Mouse (Mus musculus) gastrocnemius, postnatal 4 days (tissue): ENCODE measurements around the gene Ptpre. TPM values are rescaled to one million over a fixed set of nuclear protein-coding genes. Genes with fewer than 3 reads are reported as not detected.
A peak's percentile ranks its signal among the peaks of the same experiment; 100 is the strongest.
"Not testable (repeated sequence)": the region's sequence is repeated elsewhere in the genome, so short reads cannot be mapped to it uniquely, and the experiment has no call there.

Experiments used
- DNase-seq, 2 experiments: peaks; one replicate each; pipeline ENCODE4 v3.0.0; 2021 to 2022; ENCODE audit warnings: low spot score in 2 of 2, mixed read lengths in 2 of 2
- long read RNA-seq, 2 experiments: library from polyadenylated mRNA; stranded (forward); transcript quantifications; one replicate each; pipeline ENCODE4 v2.0.0; 2021
- total RNA-seq, 2 experiments: library from RNA; stranded (reverse); gene quantifications; 2 replicates each; pipeline ENCODE4 v1.2.3; 2021

The Ptpre gene
- 10 to 100 TPM in 1 of 2 experiments, 1 to 10 TPM in 1; 9.2 to 10.3 TPM for total RNA-seq
- long read RNA-seq, experiment 1, full-length matches to known transcripts, result 7 of 13 reads
- long read RNA-seq, experiment 1, partial matches to known transcripts, result 0 of 13 reads
- long read RNA-seq, experiment 1, other reads (novel, unspliced or antisense), result 6 of 13 reads
- long read RNA-seq, experiment 2, full-length matches to known transcripts, result 7 of 15 reads
- long read RNA-seq, experiment 2, partial matches to known transcripts, result 3 of 15 reads
- long read RNA-seq, experiment 2, other reads (novel, unspliced or antisense), result 5 of 15 reads

GRCm38 (mm10) chr7:135537341-135537901, at the start of gene Ptpre:
Gene Ptpre, plus strand, starts transcription at chr7:135537481.
- peak; percentile 80 to 88 for DNase-seq

DNA sequence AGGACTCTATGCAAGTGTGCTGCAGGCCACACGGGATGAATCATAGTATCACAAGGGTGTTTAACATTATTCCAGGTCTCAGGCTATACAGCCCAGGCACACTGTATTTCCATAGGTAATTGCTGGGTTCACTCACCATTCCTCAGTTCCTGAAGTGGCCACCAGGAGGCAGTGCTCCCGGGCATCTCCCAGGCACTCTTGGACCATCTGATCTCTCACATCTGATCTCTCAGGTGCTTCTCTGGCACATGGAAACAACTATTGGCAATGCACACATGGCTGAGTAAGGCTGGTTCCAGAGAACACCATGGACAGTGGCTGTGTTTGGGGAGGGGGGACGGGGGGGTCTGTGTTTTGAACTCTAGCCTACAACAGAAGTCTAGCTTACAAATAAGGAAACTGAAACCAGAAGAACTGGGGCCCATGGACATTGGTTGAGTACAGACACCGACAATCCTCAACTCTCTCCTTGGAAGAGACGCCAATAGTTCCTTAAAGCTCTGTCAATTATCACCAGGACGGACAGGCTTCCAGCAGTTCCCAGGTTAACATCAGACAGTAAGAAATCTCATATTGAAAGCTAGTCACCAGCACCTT, 49.0 kb upstream of the Ptpre start:
- no peak for DNase-seq

DNA sequence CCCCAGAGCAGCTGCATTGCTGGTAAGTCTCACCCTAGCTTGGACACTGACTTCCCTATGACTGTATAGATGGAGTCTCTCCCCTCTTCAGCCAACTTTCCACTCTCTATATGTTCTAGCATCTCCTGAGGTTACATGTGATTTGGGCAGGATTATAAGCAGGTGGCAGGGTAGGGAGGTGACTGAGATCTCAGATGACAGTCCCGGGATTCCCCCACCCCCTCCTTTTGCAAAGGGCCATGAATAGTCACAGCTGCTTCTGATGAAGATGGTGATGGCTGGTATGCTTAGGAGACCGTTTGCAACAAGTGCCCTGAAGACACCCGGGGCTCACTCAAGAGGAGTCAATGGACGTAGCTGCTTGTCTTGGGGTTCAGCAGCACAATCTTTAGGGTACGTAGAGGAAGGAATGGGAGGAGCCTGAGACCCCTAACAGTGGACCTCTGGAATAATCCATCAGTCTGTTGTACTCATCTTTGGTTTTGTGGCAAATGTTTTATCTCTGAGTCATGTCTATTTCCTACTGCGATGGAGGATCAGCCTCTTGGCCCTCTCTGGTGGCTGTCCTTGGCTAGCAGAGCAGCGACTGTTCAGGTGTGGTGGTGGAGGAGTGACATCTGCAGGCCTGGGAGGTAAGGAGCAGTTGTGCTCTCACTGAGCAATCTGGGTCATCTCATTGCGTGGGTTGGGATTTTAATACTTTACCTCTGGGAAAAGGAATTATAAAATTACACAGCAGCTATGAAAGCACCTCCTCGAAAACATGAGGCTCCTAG, 47.4 kb upstream of the Ptpre start:
- no peak for DNase-seq

- DNase-seq, result no peak
Measured at GRCm38 (mm10) chr7:135490500-135490886, 46.8 kb upstream of the Ptpre start.

- no peak for DNase-seq
Measured at GRCm38 (mm10) chr7:135495303-135495702, 42.0 kb upstream of the Ptpre start.

DNA sequence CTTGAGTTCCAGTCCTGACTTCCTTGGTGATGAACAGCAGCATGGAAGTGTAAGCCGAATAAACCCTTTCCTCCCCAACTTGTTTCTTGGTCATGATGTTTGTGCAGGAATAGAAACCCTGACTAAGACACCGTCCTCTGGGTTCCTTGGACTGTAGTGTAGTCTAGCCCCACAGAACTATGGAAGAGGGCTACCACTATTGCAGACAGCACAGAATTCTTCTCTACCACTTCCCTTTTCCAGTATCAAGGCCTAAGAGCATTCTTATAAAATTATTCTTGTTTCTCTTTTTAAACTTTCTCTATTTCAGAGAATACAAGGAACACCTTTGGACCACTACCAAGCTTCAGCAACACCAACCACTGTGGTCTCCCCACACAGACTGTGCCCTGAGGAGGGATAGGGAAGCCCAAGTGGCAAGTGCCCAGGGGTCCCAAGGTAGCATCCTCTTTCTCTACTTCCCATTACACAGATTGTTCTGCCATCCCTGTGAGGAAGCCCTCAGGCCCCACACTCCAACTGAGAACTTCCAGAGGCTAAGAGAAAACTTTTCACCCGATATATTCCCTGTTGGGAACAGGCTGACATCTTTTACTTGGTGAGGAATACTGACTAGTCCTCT, 38.6 kb upstream of the Ptpre start:
- no peak for DNase-seq

DNA sequence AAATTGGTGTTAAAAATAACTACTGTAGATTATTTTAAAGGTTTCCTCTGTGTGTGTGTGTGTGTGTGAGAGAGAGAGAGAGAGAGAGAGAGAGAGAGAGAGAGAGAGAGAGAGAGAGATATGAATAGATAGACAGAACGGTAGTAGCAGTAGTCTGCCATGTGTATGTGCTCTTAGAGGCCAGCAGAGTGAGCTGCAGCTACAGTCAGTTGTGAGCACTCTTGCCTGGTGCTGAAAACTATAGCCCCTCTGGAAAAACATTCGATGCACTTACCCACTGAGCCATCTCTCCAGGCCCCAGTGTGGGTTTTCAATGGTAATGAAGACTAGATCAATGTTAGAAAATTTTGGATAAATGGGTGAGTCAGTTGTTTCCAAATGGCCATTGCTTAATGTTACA, 37.9 kb upstream of the Ptpre start:
- DNase-seq, result no peak

DNA sequence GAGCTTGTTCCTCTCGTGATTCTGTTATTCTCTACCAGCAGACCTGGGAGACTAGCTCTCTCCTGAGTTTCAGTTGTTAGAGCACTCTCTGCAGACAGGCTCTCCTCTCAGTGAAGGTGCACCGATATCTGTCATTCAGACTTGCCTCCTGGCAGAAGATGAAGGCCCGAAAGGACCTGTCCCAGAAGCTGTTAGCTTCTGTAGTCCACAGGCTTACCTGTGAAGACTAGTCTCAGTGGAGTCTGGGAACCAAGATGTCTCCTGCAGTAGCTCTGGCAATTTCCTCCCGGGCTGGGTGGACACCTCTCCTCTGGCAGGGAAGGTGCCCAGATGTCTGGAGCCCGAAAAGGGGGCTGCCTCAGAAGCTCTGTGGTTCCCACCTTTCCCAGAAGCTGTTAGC, 30.8 kb upstream of the Ptpre start:
- not testable (repeated sequence) for DNase-seq

- no peak for DNase-seq
Measured at GRCm38 (mm10) chr7:135508602-135509001, 28.7 kb upstream of the Ptpre start.

- DNase-seq, result no peak
Measured at GRCm38 (mm10) chr7:135509272-135509671, 28.0 kb upstream of the Ptpre start.

GRCm38 (mm10) chr7:135510431-135510830, 26.9 kb upstream of the Ptpre start:
- no peak for DNase-seq

DNA sequence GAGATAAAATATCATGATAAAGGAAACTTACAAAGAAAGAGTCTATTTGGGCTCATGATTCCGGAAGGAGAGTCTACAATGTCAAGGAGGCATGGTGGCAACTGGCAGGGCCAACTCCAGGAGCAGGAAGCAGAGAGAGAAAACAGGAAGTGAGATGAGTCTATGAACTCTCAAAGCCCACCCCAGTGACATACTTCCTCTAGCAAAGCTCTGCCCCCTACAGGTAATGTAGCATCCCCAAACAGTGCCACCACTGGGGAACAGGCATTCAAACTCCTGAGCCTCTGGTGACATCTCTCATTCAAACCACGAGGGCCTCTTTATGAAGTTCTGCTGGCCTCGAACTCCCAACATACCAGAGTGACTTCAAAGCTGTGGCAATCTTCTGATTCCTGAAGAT, 25.6 kb upstream of the Ptpre start:
- no peak for DNase-seq

DNA sequence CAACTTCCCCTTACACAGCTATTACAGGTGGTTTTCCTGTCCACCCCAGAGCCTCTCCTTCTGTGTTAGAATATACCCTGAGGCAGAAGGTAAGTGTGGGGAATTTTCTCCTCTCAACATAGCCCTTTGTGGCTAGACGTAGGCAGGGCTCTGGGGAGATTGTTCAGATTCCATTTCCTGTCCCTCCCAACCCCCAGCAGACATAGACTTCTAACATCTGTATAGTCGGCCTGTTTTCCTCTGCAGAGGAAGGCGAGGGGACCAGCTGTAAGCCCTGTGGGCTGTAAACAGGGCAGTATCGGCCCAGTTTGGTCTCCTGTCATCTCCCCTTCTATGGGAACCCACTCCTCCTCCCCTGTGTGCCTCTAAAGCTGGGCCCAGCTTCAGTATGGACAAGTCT, 20.1 kb upstream of the Ptpre start:
- DNase-seq, result no peak

- no peak for DNase-seq
Measured at GRCm38 (mm10) chr7:135520241-135520640, 17.0 kb upstream of the Ptpre start.

- DNase-seq, result no peak
Measured at GRCm38 (mm10) chr7:135521755-135522512, 15.3 kb upstream of the Ptpre start.

DNA sequence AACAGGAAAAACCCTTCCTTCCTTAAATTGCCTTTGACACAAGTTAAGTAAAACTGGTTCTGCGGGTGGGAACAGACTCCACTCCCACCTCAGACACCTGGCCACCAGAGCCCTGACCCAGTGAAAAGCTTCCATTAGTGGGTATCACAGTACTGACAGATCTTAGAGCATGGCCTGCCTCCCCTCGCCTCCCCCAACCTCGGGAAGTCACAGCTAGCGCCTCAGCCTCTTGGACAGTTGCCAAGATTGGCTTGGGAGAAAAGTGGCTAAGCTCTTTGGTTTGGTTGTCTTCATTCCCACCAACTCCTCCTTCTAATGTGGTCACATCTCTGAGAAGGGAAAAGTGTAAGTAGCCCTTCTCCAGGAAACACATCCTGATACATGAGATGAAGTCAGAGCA, 13.3 kb upstream of the Ptpre start:
- no peak for DNase-seq

- no peak for DNase-seq
Measured at GRCm38 (mm10) chr7:135524424-135524967, 12.8 kb upstream of the Ptpre start.

DNA sequence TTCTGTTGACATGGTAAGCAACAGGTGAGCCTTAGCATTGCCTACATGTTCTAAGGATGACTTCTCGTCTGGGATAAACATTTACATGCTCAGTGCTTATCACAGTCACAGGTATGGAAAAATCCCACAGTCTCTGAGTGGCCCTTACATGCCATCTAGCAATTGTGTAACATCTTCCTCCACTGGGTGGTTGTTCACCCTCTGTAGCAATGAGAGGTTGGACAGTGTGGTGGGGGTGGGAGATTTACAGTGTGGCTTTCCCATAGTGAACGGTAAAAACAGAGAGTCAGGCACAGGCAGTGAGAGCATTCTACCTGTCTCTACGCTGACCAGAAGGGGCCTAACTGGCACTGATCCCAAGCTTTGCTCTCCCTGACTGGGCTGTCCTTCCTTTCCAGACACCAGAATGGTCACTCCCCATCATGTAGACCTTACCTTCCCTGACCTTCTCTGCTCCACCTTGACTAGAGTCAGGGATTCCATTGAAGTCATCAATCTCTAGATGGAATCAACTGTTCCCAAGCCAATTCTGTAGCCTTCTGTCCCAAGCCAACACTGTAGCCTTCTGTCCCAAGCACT, 10.6 kb upstream of the Ptpre start:
- no peak for DNase-seq

DNA sequence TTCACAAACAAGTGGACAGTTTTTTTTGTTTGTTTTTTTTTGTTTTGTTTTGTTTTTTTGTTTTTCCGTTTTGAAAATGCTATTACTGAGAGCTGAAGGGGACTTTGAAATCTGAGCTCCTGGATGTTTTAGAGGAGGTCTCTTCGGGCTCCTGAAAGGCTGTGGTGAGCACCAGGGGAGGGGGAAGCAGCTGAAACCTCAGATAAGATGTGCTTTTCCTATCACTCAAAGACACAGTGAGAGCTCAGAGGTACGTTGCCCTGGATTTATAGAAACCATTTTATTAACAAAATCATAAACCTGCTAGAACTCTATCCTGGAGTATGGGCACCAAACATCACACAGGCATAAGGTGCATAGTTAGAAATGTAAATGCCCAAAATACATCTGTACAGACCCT, 10.1 kb upstream of the Ptpre start:
- no peak for DNase-seq

DNA sequence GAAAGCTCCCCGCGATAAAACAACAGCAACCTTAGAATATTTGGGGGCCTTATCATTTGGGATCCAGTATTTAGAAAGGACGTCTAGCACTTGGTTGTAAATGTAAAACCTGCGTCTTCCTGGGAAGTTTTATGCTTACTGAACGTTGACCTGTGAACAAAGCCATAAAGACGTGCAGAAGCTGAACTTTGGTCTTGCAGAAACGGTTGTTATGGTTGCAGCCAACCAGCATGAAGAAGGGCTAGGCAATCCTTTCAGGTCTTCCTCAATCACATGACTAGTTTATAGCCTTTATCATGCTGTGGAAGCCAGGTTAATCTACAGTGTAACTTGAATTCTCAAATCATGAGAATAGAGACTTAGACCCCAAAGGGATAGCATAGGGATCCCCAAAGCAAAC, 8.8 kb upstream of the Ptpre start, which contains the start of gene Clrn3:
Gene Clrn3, minus strand, starts transcription at position 140 of the 400 bp plus-strand sequence.
- no peak for DNase-seq
